Mouse (Mus musculus) testis, postnatal 10 days (tissue): ENCODE results near the gene Fbxo8.

ENCODE experiments used
- DNase-seq: peaks from one replicate; pipeline ENCODE4 v3.0.0; 2021; ENCODE audit warnings: low spot score

Gene Fbxo8

DNA sequence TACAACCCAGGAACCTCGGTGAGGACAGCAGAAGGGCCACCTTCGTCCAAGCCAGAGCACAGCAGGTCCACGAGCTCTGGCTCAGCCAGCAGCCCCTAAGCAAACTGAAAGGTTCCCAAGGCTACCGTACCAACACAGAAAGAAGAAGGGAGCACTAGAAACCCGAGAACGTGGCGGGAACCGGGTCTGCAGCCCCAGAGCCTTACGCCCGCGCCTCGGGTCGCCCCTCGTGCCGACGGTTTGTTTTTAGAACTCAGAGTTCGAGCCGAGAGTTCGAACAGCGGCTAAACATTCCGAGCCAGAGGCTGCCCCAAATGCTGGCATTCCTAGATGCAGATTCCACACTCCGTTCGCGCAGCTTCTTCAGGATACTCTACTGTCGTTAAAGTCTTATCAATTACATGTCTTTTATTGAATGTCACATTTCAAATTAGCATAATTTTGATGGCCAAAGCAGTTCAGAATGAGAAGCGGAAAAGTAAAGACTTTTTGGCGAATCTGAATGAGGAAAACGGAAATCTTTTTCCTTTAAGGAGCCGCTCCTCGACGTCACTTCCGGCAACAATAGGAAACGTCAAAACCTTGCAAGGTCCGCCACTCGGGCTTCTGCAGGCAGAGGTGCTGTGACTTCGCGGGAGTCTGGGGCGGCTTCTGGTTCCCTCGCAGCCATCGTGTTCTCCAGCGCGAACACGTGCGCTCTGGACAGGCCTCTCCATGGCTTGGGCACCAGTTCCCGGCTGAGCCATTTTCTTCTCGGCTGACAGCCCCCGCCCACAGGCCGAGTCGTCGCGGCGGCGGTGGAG, at the start of gene Fbxo8, which contains the start of gene Cep44:
TSS of gene Fbxo8 (plus strand) at position 533 of the 803 bp plus-strand sequence.
TSS of gene Cep44 (minus strand) at position 490 of the 803 bp plus-strand sequence.
- DNase-seq: peak; percentile 82

DNA sequence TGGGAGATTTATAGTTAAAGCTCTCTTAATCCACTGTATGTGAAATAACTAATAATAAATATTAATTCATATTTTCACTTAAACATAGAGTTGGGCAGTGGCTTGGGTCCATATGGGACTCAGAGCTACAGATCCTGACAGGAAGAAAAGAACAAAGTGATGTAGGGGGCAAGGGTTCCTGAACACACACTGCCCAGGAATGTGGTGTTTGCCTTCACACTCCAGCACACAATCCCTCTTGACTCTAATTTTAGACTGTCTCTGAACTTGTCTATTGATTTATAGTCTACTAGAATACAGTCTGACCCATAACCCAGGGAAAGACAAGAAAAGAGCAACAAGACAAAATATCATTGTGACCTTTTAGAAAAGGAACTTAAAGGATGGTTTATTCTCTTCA, 49.0 kb upstream of the Fbxo8 start:
- no peak for DNase-seq

DNA sequence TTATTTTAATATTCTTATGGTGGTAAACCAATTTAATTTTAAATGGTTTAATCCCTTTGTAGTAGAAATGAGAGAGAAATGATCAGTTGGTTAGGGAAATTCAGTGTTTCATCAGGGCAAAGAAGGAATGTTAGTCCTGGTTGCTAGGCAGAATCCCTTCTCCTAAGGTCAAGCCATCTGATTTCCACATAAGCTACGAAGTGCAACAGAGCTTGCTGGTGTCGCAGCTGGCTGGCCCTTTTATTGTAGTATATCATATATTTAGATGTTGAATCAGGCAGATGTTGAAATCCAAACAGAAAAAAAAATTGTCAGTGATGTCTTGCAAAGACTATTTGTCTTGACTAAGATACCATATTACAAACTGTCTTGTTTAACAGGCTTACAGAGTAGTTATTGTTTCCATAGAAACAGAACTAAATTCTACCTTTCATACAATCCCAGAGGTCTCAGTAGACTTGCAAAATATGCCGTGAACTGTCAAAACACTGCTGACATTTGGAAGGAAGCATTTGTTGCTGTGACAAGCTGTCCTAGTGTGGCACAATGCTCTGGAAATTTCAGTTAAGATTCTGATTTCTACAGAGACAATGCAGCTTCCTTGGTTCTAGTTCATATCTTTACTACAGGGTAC, 42.5 kb upstream of the Fbxo8 start:
- no peak for DNase-seq

DNA sequence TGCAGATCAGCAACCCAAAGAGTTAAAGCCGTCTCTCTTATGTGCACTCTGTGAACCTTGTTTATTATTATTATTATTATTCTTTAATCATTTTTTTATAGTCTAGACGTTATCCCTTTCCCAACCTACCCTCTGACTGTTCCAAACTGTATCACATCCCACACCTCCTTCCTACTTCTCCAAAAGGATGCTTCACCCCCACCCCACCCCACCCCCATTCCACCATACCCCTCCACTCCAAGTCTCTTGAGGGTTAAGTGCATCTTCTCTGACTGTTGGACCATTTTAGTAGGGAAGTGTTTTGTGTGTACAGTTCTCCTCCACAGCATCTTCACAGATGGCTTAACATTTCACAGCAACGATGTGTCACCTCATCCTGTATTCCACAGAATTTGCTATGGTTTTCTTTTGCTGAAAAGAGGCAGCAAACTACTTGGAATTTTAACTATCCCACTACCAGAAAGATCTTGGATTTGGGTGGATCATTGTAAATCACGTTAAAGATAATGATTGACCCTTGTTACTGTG, 41.9 kb upstream of the Fbxo8 start:
- no peak for DNase-seq

DNA sequence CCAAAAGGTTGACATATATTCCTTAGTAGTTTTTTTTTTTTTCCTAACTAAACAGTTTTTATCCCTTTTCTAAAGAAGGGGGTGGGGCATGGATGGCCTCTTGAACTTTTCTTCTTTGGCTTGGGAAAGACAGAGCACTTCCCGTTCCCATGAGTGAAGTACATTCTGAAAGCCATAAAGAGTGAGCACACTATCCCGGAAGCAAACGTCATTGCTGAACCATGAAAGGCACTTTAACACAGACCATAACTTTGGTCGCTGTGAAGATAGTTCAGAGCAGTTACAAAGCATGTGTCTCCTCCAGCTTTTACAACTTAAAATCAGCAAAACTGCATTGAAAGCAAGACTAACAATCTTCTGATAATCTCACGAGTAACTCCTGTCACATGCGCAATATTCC, 32.0 kb upstream of the Fbxo8 start:
- no peak for DNase-seq

DNA sequence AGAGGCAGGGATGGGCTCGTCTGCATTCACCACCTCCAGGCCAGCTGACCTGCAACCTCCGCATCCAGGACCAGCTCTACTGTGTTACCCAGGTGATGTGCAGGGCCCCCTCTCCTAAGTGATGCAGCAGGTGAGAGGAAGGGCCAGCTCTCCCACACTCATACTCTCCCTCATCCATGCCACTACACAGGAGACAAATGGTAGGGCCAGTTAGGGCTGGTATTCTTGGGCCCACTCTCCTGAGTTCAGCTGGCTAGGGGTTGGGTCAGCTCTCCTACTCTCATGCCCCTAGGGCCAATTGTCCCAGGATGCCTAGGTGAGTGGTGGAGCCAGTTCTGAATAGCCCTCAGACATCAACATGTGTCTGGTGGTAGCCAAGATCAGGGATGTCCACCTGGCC, 30.6 kb upstream of the Fbxo8 start:
- no peak for DNase-seq

DNA sequence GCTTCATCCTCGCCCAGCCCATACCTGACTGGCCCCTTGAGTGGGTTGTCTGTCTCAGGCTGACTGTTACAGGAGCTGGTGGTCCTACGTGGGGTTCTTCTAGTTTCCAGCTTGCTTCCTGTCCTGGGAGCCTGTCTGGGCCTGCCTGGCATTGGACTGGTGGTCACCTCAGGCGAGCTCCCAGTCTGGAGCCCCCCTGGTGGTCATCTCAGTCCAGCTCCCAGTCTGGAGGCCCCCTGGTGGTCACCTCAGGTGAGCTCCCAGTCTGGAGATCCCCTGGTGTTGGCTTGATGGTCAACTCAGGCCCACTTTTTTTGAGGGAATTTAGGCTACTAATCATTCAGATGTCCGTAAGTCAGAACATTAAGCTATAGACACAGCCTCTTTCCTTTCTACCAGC, 29.8 kb upstream of the Fbxo8 start:
- DNase-seq: no peak

DNA sequence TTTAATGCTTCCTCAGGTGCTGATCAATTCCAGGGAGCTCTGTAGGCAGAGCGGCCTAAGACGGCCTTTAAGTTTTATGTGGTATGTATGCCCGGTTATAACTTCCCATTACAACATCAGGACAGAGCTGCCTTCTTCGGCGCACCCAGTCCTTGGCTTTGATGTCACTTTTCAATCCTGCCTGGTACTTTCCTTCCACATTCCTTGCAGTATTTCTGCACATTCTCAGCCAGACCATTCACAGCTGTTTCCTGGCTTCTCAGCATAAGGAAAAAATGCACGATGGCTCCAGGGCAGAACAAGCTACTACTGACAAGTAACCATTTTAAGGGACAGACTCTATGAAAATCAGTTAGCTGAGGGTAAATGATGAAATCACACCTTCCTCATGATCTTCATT, 22.0 kb upstream of the Fbxo8 start:
- DNase-seq: no peak

DNA sequence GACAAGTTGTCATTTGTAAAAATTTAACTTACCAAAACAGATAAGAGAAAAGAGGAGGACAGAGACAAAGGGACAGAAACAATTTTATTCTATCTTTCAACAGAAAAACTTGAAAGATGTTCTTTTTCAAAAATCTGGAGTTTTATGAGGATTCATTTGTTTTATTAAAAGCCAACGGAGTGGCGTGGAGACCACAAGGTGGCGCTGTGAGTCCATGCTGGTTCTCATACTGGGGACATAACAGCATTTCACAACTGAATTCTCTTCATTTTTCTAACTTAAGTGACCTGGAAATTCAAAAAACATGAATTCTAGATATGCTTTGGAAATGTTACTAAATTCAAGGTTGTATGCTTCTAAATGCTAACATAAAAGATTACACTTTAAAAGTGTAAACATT, 20.5 kb upstream of the Fbxo8 start:
- peak; percentile 86 for DNase-seq

DNA sequence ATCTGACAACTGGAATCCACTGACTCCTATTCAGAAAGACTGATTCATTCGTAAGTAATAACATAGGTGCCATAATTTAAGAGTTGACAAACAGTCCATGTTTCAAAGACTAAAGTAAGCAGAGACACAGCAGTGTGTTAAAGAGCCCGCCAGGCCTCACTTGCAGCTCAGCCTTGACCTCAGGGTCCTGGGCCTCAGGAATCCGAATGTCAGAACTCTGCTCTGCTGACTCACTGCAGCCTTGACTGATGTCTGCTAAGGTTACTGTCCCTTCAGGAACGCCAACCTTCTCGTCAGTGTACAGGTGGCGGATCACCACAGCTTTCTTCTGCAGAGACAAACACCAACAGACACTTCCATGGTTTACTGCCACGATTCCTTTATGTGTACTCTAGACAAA, 10.2 kb upstream of the Fbxo8 start:
- no peak for DNase-seq

DNA sequence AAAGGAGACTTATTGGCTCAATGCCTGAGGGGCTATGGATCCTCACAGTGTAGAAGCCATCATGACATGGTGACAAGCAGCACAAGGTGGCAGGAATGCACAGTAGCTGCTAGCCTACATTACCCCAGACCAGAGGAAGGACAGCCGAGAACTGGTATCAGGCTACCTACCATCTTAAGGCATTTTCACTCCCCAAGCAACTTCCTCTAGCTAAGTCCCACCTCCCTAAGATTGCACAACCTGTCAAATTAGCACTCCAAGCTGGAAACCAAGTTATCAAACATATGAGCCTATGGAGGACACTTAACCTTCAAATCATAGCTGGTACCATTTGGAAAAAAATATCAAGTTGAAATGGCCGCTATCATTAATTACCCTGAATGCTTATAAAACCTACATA, 3.0 kb upstream of the Fbxo8 start:
- no peak for DNase-seq

DNA sequence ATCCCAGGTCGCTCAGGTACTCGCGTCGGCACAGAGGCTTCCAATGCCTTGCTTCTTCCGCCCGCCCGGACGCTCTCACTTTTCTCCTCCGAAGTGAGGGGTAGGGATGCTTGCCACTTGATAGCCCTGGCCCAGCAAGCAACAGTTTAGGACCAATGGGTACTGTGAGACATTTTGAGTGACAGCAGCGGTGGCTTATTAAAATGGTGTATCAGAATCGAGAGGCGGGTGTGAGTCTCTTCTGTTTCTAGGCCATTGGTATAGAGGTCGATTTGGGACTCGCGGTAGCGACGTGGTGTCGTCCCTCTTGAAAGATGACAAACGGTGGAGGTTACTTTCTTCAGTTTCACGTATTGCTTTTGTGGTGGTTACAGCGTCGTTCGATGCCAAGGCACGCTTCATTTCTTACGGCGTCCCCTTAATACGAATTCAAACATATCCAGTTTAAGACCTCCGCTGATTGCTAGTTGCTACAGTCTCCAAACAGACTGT, 517 bp downstream of the Fbxo8 start:
- peak; percentile 82 for DNase-seq

DNA sequence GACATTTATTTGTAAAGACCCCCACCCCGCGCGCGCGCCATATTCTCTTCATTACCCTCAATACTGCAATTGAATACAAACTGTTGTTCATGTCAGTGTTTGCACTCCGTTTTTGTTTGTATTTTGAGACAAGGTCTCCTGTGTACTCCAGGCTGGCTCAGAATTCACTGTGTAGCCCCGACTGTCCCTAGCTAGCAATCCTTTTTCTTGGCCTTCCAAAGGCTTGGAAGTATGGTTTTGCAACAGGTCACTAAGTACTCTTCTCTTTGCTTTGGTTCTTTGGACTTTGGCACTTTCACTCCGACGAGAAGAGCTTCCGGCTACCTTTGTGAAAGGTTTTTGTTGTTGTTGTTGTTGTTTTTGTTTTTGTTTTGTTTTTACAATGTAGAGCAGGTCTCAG, 1.2 kb downstream of the Fbxo8 start:
- no peak for DNase-seq

DNA sequence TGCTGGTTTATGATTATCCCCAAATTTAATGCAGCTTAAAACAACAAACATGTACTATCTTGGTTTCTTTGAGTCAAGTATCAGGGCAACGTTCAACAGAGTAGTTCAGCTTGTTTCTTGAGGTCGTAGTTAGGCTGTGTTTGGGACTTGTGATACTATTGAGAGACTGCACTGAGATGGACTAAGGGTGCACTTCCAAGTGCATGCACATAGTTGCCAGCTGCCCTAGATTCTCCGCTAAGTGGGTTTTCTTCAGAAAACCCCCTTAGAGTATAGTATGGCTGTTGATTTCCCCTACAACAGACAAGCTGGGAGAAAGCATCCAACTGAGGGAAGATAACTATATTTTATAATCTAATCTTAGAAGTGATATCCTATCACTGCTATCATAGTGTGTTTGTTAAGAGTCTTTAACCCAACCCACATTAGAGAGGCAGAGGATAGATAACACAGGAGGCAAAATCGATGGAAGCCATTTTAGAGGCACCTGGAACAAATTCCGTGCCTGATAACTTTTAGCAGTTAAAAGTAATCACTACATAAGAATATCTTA, 1.7 kb downstream of the Fbxo8 start:
- DNase-seq: no peak

DNA sequence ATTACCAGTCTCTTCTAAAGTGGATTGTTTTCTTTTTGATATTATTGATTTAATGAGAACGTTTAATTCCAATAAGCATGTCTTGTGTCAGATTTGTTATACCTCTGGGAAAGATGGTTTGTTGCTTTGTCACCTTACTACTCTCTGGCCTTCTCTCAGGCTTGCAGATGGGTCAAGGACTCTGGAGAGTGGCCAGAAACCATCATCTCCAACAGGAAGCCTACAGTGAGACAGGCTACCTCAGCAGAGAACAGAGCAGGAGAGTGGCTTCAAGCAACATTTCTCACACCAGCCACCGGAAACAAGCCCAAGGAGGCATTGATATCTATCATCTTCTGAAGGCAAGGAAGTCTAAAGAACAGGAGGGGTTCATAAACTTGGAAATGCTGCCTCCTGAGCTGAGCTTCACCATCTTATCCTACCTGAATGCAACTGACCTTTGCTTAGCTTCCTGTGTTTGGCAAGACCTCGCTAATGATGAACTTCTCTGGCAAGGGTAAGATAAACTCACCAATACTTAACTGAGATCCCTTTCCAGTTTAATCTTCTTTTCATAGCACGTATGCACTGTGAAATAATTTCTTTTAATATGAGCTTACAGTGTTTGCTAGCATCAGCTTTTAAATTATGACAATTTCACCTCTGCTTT, 13.6 kb downstream of the Fbxo8 start:
- no peak for DNase-seq

DNA sequence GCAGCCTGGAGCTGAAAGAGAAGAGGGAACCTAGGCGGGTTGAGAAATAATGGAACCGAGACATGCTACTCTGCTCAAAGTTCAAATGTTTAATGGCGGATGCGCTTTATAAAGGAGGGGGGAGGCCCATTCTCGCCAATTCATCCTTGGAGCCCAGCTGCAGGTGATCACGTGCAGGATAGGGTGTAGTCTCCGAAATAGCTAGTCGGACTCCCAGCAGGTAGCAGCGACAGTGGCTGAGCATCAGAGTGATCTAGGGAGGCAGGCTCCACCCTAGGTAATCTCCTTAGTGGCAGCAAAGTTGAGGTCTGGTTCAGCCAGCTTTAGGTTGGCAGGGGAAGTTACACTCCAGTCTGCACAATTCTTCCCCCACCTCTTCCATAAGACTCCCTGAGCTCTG, 16.0 kb downstream of the Fbxo8 start:
- DNase-seq: no peak

DNA sequence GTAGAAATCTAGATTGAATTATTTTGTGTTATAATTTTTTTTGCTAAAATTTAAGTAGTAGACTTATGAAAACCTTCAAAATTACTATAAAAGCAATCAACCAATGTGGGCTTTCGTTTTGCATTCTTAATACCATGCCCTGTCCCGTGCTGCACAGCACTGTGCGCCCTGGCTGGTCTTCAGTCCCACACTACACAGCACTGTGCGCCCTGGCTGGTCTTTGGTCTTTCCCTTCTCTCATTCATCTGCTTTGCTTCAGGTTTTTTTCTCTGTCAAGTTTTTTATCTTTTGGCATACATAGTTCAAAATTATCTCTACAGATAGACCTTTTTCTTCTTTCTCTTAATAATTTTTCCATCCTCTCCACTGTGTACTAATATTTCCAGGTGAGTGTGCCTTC, 30.0 kb downstream of the Fbxo8 start:
- DNase-seq: peak; percentile 65

DNA sequence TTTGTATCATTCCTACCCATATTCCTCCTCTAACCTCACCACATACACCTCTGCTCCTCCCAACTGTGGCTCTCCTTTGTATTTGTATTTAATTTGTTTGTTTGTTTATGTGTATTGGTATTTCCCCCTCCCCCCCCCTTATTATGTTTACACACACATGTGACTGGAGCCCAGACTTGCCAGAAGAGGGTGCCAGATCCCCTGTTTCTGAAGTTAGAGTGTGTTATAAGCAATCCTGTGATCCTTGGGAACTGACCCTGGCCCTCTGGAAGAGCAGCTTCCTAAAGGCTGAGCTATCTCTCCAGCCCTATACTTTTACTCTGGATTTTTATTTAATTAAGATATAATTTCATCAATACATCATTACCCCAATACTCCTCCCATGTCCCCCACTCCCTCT, 32.0 kb downstream of the Fbxo8 start:
- peak; percentile 48 for DNase-seq

DNA sequence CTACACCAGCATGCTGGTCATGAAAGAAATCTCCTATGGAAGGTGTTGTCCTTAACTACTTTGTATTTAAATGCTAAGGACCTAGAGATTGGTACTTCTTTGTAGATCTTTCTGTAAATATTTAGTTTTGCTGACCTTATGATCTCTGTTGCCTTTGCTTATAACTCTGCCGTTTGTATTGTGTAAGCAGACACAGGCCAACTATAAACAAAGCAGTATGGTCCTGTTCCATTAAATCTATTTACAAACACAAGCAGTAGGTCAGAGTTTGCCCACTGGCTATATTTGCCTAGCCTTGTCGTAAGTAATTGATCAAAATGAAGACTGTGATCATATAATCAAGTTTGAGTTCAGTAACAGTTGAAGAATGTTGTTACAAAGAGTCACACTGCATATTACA, 38.1 kb downstream of the Fbxo8 start:
- DNase-seq: no peak

DNA sequence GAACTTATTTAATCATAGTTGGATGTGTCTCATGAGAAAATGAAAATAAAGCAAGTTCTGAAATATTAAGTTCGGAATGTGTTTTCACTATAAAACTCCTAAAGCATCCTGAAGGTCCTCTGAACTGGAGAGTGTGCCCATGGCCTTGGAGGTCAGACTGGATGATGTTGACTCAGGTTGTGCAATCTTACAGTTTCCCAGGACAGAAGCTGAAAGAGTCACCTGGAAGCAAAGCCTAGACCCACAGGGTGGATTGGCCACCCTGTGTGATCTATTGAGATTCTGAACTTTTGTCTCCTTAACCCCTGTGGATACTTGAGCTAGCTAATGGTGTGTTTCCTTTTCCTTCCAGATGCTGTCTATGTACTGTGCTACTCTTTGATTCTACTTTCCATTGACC, 40.2 kb downstream of the Fbxo8 start:
- no peak for DNase-seq

DNA sequence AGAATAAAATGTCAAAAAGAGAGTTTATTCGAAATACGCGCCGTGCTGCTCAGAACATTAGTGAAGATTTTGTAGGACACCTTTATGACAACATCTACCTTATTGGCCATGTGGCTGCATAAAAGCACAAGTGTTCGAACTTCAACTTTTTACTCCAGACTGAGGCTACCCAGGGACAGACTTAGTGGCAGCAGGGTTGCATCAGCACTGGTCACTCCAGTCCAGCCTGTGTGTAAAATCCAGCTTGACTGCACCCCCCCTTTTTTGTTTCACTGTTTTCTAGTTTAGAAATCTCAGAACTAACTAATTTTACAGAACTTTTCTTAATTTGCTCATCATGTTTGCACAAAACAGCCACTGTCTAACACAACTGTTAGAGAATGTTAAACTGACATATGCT, 40.6 kb downstream of the Fbxo8 start:
- DNase-seq: no peak

DNA sequence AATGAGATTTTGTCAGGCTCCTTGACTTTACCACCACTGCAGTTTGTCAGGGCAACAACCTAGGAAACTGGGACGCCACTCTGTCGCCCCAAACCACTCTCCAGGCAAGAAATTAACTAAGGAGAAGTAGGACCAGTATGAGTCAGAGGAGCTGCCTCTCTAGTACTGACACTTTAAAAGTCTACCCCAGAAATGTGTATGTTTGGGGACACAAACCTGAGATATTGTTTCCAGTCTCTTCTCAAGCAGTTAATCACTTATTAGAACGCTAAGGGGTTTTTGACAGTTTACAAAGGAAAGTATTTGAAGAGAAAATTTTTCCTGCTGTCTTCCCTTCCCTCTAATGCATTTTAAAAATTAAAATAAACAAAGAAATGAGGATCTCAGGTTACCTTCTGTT, 55.6 kb downstream of the Fbxo8 start:
- no peak for DNase-seq

DNA sequence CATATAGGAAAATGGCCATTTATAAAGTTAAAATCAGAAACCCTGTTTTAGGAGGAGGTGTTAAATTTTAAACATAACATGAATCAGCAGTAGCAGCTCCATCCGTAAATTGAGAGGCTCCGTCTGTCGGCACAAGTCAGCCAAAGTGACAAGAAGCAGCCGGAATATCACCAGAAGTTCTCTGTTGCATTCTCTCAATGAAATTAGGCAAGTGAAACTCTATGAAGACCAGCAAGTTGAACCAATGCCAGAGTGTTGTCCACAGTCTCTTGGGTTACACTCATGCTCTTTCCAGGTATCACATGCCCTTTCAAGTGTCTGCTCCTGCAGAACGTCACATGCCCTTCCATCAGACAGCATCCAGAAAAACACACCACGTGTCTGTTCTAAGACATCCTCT, 60.8 kb downstream of the Fbxo8 start:
- no peak for DNase-seq
